Mouse (Mus musculus) testis, adult 2 months (tissue): ENCODE data around the gene Tor4a. TPM values are rescaled to one million over a fixed set of nuclear protein-coding genes. Genes with fewer than 3 reads are reported as not detected.

Source experiments
- H3K27ac ChIP-seq: fragments of 200-500 bp; 2 replicates; pipeline ENCODE4 v1.5.1; 2012; ENCODE audit warnings: low read depth, low read length; ENCODE audit not compliant: control insufficient read depth, insufficient read depth
- H3K27me3 ChIP-seq: fragments of 200-500 bp; 2 replicates; pipeline ENCODE4 v1.6.1; 2012; ENCODE audit warnings: mild to moderate bottlenecking, low read length, moderate library complexity; ENCODE audit not compliant: control insufficient read depth, insufficient read depth
- H3K36me3 ChIP-seq: fragments of 200-500 bp; 2 replicates; pipeline ENCODE4 v1.6.1; 2012; ENCODE audit warnings: mild to moderate bottlenecking, low read length; ENCODE audit not compliant: control insufficient read depth, insufficient read depth
- H3K4me1 ChIP-seq: fragments of 200-500 bp; 2 replicates; pipeline ENCODE4 v1.6.1; 2012; ENCODE audit warnings: low read length; ENCODE audit not compliant: control insufficient read depth, insufficient read depth
- H3K4me3 ChIP-seq: fragments of 200-500 bp; 2 replicates; pipeline ENCODE4 v1.5.1; 2012; ENCODE audit warnings: low read depth, mild to moderate bottlenecking, low read length, moderate library complexity, mixed read lengths; ENCODE audit not compliant: control insufficient read depth
- CTCF ChIP-seq: fragments of 200-500 bp; IDR thresholded peaks from 2 replicates; pipeline ENCODE4 v1.5.1; 2012; ENCODE audit warnings: low read depth, mild to moderate bottlenecking, inconsistent platforms, low read length, moderate library complexity; ENCODE audit not compliant: control insufficient read depth, insufficient read depth, insufficient replicate concordance
- POLR2A ChIP-seq: fragments of 200-500 bp; IDR thresholded peaks from 2 replicates; pipeline ENCODE4 v1.6.1; 2012; ENCODE audit warnings: low read depth, mild to moderate bottlenecking, inconsistent platforms, low read length, moderate library complexity; ENCODE audit not compliant: control insufficient read depth
- polyA plus RNA-seq: library from polyadenylated mRNA; depleted of rRNA; stranded (reverse); fragments of >200 nt; gene quantifications from 2 replicates; pipeline ENCODE4 v1.2.3, GENCODE M21; 2012

Tor4a gene
- polyA plus RNA-seq, 1 experiment = 0.98 TPM

DNA sequence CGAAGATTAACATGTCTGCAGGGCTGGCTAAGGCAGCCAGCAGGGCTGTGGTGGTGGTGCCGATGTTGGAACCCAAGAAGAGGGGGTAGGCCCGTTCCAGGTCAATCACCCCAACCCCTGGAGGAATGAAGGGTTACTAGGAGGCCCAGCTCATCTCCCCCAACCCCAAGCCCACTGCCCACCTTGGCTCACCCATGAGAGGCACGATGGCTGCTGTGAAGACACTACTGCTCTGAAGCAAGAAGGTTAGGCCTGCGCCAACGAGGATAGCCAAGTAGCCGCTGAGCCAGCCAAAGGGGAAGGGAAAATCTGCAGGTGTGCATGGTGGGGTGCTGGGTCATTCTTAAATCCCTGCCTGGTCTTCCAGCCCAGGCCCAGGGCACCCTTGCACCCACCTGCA is 33.9 kb upstream of the Tor4a start:
- H3K27me3 ChIP-seq = no peaks in the 10 kb centered on the region
- TF ChIP-seq CTCF (no peak), POLR2A (no peak)
- H3K4me1 ChIP-seq = peaks cover 2% of the 10 kb centered on the region; the same call in 1 of the 2 replicates
- H3K27ac ChIP-seq = no peak overlapping the region
- H3K36me3 ChIP-seq = no peaks in the 10 kb centered on the region
- H3K4me3 ChIP-seq = no peak overlapping the region

DNA sequence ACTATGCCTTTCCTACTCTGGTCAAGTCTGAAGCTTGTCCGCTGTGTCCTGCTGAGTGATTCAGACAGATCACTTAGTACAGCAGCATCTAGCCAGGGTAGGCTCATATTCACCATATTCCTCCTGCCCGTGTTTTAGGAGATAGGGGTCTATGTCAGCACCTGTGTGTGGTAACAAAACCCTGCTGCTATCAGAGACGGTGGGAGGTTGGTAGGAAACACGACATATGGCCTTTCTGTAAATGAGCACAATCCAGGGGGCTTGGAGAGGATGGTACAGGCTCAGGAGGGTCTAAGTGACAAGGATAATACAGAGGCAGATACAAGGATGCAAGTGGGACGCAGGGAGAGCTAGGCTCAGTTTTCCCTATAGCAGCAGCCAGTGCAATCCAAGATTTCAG is 32.9 kb upstream of the Tor4a start:
- H3K4me3 ChIP-seq = no peak overlapping the region
- H3K36me3 ChIP-seq = no peaks in the 10 kb centered on the region
- no peaks in the 10 kb centered on the region for H3K27me3 ChIP-seq
- TF ChIP-seq CTCF (no peak), POLR2A (no peak)
- peaks cover 2% of the 10 kb centered on the region; the same call in 1 of the 2 replicates for H3K4me1 ChIP-seq
- H3K27ac ChIP-seq = no peak overlapping the region

DNA sequence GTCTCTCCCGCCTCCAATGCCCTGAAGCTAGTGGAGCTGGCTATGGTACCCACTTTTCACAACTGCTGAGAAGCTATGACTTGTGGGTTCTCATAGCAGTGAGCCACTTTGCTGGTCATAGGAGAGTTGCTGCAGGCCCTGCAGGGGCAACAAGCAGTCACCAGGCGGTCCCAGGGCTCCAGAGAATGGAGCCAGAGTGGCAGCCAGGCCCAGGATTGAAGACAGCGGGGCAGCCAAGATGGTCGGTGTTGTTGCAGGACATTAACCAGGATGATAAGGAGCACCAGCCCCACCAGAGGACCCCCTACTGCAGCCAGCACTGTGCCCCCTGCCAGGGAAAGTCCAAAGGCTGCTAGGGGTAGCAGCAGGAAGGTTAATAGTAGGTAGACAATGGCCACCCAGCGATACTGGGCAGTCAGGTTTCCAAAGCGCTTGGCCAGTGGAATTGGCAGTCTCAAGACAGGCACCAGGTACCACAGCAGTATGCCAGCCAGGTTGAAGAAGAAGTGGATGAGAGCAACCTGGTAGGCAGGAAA is 32.4 kb upstream of the Tor4a start:
- H3K27me3 ChIP-seq = no peaks in the 10 kb centered on the region
- peaks cover 2% of the 10 kb centered on the region; the same call in 1 of the 2 replicates for H3K4me1 ChIP-seq
- no peak overlapping the region for H3K27ac ChIP-seq
- TF ChIP-seq POLR2A (no peak), CTCF (no peak)
- no peaks in the 10 kb centered on the region for H3K36me3 ChIP-seq
- no peak overlapping the region for H3K4me3 ChIP-seq

DNA sequence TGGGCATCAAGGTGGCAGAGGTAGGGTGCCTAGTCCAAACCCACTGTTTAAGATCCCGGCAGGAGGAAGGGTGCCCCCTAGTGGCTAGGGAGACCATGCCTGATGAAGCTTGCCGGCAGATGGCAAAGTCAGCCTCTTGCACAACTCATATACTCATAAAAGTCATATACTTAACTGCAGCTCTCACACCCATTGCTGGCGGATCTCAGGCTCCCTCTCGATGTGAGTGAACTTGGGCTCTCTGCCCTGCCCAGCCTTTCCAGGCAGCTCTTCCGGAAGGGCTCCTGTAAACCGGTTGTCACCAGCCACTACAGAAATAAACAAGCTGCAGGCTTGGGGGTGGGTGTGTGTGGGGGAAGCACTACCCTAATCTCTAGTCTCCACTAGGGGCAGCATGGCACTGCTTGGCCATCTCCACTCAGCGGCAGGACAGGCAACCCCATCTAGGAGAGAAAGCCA is 31.8 kb upstream of the Tor4a start:
- no peaks in the 10 kb centered on the region for H3K27me3 ChIP-seq
- no peak for TF ChIP-seq POLR2A
- peak; percentile 84; the same call in 1 of the 2 replicates for TF ChIP-seq CTCF
- no peak overlapping the region for H3K4me3 ChIP-seq
- H3K27ac ChIP-seq = no peak overlapping the region
- no peaks in the 10 kb centered on the region for H3K36me3 ChIP-seq
- peaks cover 4% of the 10 kb centered on the region; the same call in 1 of the 2 replicates for H3K4me1 ChIP-seq

DNA sequence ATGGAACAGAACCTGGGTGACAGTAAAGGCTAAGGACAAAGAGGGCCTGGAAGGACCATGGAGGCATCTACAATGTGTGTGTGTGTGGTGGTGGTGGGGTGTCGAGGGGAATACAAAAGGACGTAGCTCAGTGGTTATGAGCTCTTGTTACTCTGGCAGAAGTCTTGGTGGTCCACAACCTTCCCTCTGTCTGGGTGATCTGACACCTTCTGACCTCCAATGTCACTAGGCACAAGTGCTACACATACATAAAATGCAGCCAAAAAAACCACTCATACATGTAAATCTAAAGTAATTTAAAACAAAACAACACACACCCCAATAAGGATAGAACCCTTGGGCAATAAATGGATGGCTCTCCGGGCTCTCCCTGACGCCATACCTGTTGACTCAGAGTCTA is 30.7 kb upstream of the Tor4a start:
- peaks cover 4% of the 10 kb centered on the region; the same call in 1 of the 2 replicates for H3K4me1 ChIP-seq

DNA sequence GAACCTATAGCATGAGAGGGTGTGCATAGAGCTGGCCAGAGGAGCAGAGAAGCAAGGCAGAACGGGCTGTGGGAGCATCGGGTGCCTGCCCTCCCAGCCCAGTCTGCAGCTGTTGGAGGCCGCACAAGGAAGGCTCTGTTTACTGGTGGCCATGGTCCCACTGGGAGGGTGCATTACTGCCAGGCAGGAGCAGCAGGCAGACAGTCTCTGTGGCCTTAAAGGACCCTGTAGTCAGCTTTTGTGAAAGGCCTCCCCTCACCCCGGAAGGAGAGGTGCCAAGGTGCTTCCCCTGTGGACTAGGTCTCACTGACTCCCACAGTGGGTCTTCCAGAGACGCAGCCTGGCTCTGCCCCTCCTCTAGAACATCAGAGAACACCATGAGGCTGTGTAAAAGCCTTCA is 30.2 kb upstream of the Tor4a start:
- Histone ChIP-seq H3K36me3 (no peaks in the 10 kb centered on the region), H3K4me3 (no peak overlapping the region), H3K27me3 (no peaks in the 10 kb centered on the region), H3K27ac (no peak overlapping the region), H3K4me1 (peaks cover 4% of the 10 kb centered on the region; the same call in 1 of the 2 replicates)
- no peak for TF ChIP-seq CTCF
- no peak for TF ChIP-seq POLR2A

More for the DNA sequence above, 30.7 kb upstream of the Tor4a start:
- H3K36me3 ChIP-seq = no peaks in the 10 kb centered on the region
- no peak for TF ChIP-seq CTCF
- H3K4me3 ChIP-seq = no peak overlapping the region
- H3K27ac ChIP-seq = no peak overlapping the region
- H3K27me3 ChIP-seq = no peaks in the 10 kb centered on the region

DNA sequence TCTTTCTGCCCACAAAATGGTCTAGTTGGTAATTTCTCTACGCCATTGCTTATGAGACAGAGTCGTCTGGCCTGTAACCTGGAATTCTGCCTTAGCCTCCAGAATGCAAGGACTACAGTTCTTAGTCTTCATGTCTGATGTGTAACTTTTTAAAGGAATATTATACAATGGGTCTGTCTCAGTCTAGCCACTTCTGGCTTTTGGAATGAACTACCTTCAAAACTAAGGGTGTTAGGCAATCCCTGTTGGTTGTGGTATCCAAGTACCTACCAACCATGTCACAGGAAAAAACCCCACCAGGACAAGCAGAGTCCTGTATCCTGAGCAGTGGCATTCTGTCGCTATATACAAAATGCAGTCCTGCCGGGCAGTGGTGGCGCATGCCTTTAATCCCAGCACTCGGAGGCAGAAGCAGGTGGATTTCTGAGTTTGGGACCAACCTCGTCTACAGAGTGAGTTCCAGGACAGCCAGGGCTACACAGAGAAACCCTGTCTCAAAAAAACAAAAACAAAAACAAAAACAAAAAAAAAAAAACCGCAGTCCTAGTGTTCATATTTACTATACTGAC is 29.2 kb upstream of the Tor4a start:
- Histone ChIP-seq H3K27ac (peak overlapping the region; percentile 84), H3K27me3 (no peaks in the 10 kb centered on the region), H3K36me3 (no peaks in the 10 kb centered on the region), H3K4me1 (peaks cover 4% of the 10 kb centered on the region; the same call in 1 of the 2 replicates), H3K4me3 (peak overlapping the region; percentile 83)
- no peak for TF ChIP-seq POLR2A
- TF ChIP-seq CTCF = no peak
